Mouse (Mus musculus) kidney, embryonic 16.5 days (tissue): ENCODE measurements around the gene Rsph9. TPM values are rescaled to one million over a fixed set of nuclear protein-coding genes. Genes with fewer than 3 reads are reported as not detected.

Experiments
- ATAC-seq: fragments of 200-750 bp; cut with Nextera tagmentation; 2 replicates; pipeline ENCODE4 v1.8.0; 2017; ENCODE audit warnings: moderate TSS enrichment; ENCODE audit not compliant: low FRiP score, low TSS enrichment
- H3K27ac ChIP-seq: fragments of 300-500 bp; sonication (generic); 2 replicates; pipeline ENCODE4 v1.5.1; 2014; ENCODE audit warnings: low read length
- H3K27me3 ChIP-seq: fragments of 300-500 bp; sonication (generic); 2 replicates; pipeline ENCODE4 v1.6.1; 2014; ENCODE audit warnings: low read length, control low read depth, mixed read lengths; ENCODE audit not compliant: insufficient read depth
- H3K36me3 ChIP-seq: fragments of 300-500 bp; sonication (generic); 2 replicates; pipeline ENCODE4 v1.6.1; 2014; ENCODE audit warnings: low read length, control low read depth, mixed read lengths; ENCODE audit not compliant: insufficient read depth
- H3K4me1 ChIP-seq: fragments of 300-500 bp; sonication (generic); 2 replicates; pipeline ENCODE4 v1.6.1; 2014; ENCODE audit warnings: low read length, control low read depth, mixed read lengths; ENCODE audit not compliant: insufficient read depth
- H3K4me2 ChIP-seq: fragments of 300-500 bp; sonication (generic); replicated peaks from 2 replicates; pipeline ENCODE4 v1.6.1; 2014; ENCODE audit warnings: low read depth, low read length
- H3K4me3 ChIP-seq: fragments of 300-500 bp; sonication (generic); 2 replicates; pipeline ENCODE4 v1.5.1; 2014; ENCODE audit warnings: mild to moderate bottlenecking, low read length
- H3K9ac ChIP-seq: fragments of 300-500 bp; sonication (generic); replicated peaks from 2 replicates; pipeline ENCODE4 v1.6.1; 2014; ENCODE audit warnings: low read length
- H3K9me3 ChIP-seq: fragments of 300-500 bp; sonication (generic); 2 replicates; pipeline ENCODE4 v1.6.1; 2016; ENCODE audit warnings: low read length, control low read depth
- WGBS: fragments of 180-500 bp; shearing (Covaris S2); extraction: QIAGEN DNeasy Blood & Tissue Kit; methylation state at CpG from one replicate; pipeline ENCODE4 v1.1.7; 2014; 5-methylcytosine and 5-hydroxymethylcytosine counted together
- polyA plus RNA-seq: library from polyadenylated mRNA; unstranded; fragments of >200 nt; fragmentation: Nextera tagmentation; extraction: Ambion mirVana; gene quantifications from 2 replicates; pipeline ENCODE4 v1.2.1, GENCODE M21; 2015

Gene Rsph9
- polyA plus RNA-seq, 1 experiment from 2014 or later = 16.5 TPM

DNA sequence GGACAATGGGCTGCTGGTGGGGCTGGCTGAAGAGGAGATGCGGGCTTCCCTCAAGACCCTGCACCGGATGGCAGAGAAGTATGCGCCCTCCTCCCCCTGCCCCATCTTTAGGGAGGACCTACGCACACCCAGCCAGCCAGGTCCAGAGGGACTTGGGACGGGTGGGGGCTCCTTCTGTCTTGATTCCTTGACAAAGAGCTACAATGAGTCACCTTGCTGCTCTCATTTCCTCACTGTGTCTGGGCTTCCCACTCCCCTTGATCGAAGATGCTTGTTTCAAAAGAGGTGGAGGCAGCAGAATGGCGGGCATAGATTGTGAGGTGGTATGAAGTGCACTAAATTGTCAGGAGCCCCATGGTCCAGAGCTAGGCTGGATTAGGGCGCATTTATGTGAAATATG lies 20.3 kb upstream of the Rsph9 start:
- no peaks in the 10 kb centered on the region for H3K27me3 ChIP-seq
- peaks cover 26% of the 10 kb centered on the region for H3K4me1 ChIP-seq
- H3K9ac ChIP-seq = no peak overlapping the region
- H3K4me2 ChIP-seq = no peak overlapping the region
- ATAC-seq = no peak
- H3K4me3 ChIP-seq = no peak overlapping the region
- no peak overlapping the region for H3K27ac ChIP-seq
- WGBS = 93% methylated on average over 8 of the region's 8 CpGs
- no peaks in the 10 kb centered on the region for H3K9me3 ChIP-seq
- peaks cover 55% of the 10 kb centered on the region for H3K36me3 ChIP-seq

DNA sequence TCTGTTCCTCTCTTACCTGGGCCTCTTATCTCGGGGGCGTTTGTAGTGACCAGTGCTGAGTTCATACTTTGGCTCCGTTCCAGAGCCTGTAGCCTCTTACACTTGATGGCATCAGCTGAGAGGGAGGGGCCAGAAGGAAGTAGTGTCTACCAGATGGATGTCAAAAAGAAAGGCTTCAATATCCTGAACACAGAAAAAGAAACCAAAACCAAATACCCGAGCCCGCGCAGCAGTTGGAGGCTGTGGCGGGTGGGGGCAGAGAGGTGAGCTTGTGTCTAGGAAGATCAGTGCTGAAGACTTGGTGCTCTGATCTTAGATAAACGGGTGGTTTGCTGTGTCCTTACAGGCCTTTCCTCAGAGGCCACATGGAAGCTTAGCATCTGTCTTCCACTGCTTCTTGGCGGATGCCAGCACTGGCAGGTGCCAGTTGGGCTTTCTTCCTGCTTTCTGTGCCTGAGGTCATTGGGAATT lies 19.0 kb upstream of the Rsph9 start:
- Histone ChIP-seq H3K9me3 (no peaks in the 10 kb centered on the region), H3K4me1 (peaks cover 26% of the 10 kb centered on the region), H3K4me2 (peak overlapping the region; percentile 75), H3K4me3 (no peak overlapping the region), H3K9ac (no peak overlapping the region), H3K27me3 (no peaks in the 10 kb centered on the region), H3K27ac (peak overlapping the region; percentile 36), H3K36me3 (peaks cover 43% of the 10 kb centered on the region)
- whole genome bisulfite sequencing = 70% methylated on average over 9 of the region's 9 CpGs
- ATAC-seq = no peak

DNA sequence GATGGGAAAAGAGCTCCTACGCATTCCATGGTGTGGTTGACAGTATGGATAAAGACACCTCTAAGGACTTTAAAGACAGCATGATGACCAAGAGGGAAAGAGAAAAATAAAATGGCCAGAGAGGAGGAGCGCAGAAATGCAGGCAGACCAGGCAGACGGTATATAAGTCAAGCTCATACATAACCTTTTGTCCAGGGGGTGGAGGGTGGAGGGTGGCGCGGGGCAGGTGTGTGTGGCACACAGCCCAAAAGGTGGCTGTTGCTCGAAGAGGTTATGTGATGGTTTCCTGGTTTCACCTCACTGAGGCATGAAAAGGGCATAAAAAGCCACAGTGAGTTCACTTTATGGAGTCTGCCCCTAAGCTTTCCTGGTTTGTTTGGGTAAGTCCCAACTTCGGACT lies 18.5 kb upstream of the Rsph9 start:
- Histone ChIP-seq H3K27ac (peak overlapping the region; percentile 36; the same call in 1 of the 2 replicates), H3K9ac (no peak overlapping the region), H3K9me3 (no peaks in the 10 kb centered on the region), H3K27me3 (no peaks in the 10 kb centered on the region), H3K4me3 (no peak overlapping the region), H3K36me3 (peaks cover 39% of the 10 kb centered on the region), H3K4me1 (peaks cover 26% of the 10 kb centered on the region), H3K4me2 (peak overlapping the region; percentile 75; the same call in 1 of the 2 replicates)
- 78% methylated on average over 7 of the region's 7 CpGs for WGBS
- ATAC-seq = no peak

DNA sequence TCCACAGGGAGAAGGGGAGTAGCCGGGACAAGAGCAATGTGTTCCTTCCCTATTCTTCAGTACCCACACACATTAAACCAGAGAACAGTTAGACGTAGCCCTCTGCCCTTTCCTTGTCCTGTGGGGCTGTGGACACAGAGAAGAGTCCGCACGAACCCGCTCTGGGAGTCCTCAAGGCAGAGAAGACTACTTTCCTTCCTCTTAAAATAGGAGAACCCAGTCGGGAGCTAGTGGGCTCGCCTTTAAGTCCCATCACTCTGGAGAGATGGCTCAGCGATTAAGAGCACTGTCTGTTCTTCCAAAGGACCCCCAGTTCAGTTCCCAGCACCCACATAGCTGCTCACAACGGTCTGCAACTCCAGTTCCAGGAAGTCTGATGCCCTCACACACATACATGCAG lies 17.7 kb upstream of the Rsph9 start:
- Histone ChIP-seq H3K27ac (peak overlapping the region; percentile 83), H3K4me1 (peaks cover 26% of the 10 kb centered on the region), H3K9me3 (no peaks in the 10 kb centered on the region), H3K27me3 (no peaks in the 10 kb centered on the region), H3K4me2 (peak overlapping the region; percentile 75), H3K9ac (peak overlapping the region; percentile 85), H3K4me3 (peak overlapping the region; percentile 78), H3K36me3 (peaks cover 31% of the 10 kb centered on the region)
- no peak for ATAC-seq
- 42% methylated on average over 9 of the region's 9 CpGs for WGBS

DNA sequence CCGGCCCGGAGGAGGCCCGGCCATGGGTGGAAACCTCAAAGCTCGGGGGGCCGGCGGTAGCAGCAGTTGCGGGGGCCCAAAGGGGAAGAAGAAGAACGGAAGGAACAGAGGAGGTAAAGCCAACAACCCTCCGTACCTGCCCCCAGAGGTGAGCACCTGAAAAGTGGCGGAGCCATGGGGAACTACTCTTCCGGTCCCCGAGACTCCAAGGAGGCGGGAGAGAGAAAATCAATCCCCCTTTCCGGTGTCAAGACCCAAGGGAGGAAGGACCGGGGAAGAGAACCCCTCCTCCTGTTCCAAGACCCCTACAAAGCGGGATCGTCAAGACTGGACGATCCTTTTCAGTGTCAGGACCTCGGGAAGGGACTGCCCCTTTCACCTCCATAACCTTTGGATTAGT lies 17.2 kb upstream of the Rsph9 start:
- Histone ChIP-seq H3K4me2 (peak overlapping the region; percentile 75), H3K4me3 (peak overlapping the region; percentile 78), H3K4me1 (peaks cover 26% of the 10 kb centered on the region), H3K27ac (peak overlapping the region; percentile 83), H3K9me3 (no peaks in the 10 kb centered on the region), H3K36me3 (peaks cover 25% of the 10 kb centered on the region), H3K27me3 (no peaks in the 10 kb centered on the region), H3K9ac (peak overlapping the region; percentile 85)
- WGBS = under 1% methylated on average over 19 of the region's 19 CpGs
- ATAC-seq = peak; percentile 8; the same call in 1 of the 2 replicates

DNA sequence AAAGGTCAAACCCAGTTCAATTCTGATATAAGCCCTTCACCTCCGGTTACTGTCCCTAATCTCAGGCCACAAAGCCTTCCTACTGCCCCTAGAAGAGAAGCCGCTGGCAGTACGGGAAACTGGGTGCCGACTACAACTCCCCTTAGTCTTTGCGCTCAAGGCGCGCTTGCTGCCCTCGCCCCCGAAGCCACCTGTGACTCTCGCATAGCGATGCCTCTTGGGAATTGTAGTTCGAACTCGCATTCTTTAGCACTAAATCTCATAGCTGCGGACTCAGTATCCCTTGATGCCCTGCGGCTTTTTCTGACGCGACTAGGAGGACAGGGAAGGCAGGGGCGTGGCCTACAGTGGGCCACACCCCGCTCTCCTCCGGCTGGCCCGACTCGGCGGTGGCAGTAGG lies 16.7 kb upstream of the Rsph9 start, which contains the start of gene Gtpbp2:
TSS of gene Gtpbp2 (plus strand) at position 347 of the 400 bp plus-strand sequence.
- Histone ChIP-seq H3K4me2 (peak within 1 kb of the TSS; percentile 77), H3K27ac (peak within 1 kb of the TSS; percentile 89), H3K9me3 (no peaks in the 10 kb centered on the region), H3K9ac (peak within 1 kb of the TSS; percentile 85), H3K27me3 (no peaks in the 10 kb centered on the region), H3K36me3 (peaks cover 20% of the 10 kb centered on the region), H3K4me3 (peak within 1 kb of the TSS; percentile 78), H3K4me1 (peaks cover 26% of the 10 kb centered on the region)
- ATAC-seq = peak; percentile 94
- under 1% methylated on average over 19 of the region's 23 CpGs for WGBS

DNA sequence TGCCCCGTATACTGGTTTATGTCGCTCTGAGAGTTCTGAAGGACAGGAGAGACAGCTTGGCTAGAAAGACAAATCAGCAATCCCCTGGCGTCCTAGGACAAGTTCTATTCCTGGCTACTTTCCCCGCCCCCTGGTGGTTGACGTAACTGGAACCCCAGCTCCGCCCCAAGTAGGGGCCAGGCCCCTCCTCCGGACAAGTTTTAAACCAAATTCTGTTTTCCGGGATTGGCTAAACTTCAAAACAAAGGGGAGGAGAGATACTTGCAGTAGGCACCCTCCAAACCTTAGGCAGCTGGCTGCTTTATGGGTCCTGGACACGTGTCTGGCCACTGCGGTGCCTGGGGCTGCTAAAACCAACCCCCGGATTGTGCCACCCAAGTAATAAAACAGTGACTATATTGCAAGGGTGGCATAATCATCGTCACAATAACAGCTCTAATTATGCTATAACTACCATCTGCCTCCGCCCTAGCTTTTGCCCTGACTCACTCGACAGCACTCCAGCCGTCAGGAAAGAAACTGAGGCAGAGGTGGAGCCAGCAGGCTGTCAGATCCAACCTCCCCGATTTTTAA lies 16.2 kb upstream of the Rsph9 start:
- Histone ChIP-seq H3K9ac (peak overlapping the region; percentile 73), H3K4me3 (peak overlapping the region; percentile 78), H3K4me1 (peaks cover 26% of the 10 kb centered on the region), H3K4me2 (peak overlapping the region; percentile 77), H3K27ac (peak overlapping the region; percentile 89), H3K27me3 (no peaks in the 10 kb centered on the region), H3K36me3 (peaks cover 15% of the 10 kb centered on the region), H3K9me3 (no peaks in the 10 kb centered on the region)
- 0% methylated on average over 16 of the region's 16 CpGs for WGBS
- peak; percentile 80 for ATAC-seq

DNA sequence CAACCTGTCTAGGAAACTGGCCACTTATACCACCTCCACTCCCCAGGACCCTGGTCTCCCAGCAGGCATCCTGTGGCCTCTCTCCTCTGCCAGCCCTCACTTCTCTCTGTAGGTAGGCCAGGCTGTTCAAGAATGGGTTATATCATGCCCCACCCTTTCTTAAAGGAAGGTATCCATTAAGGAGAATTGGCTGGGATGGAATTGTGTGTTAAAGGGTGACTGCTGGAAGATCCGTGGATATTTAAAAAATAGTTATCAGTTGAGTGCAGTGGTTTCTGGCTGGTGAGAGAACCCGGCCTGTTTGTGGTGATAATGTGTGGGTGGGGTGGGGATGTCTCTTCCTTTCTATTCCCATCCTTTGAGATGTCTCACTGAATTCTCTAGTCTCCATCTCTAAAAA lies 15.2 kb upstream of the Rsph9 start:
- ATAC-seq = no peak
- 55% methylated on average over 2 of the region's 2 CpGs for WGBS
- no peak overlapping the region; the same call in 1 of the 2 replicates for H3K27ac ChIP-seq
- H3K9me3 ChIP-seq = no peaks in the 10 kb centered on the region
- no peaks in the 10 kb centered on the region for H3K27me3 ChIP-seq
- peaks cover 26% of the 10 kb centered on the region for H3K4me1 ChIP-seq
- no peak overlapping the region for H3K4me2 ChIP-seq
- H3K4me3 ChIP-seq = no peak overlapping the region
- no peak overlapping the region for H3K9ac ChIP-seq
- peaks cover 7% of the 10 kb centered on the region for H3K36me3 ChIP-seq

DNA sequence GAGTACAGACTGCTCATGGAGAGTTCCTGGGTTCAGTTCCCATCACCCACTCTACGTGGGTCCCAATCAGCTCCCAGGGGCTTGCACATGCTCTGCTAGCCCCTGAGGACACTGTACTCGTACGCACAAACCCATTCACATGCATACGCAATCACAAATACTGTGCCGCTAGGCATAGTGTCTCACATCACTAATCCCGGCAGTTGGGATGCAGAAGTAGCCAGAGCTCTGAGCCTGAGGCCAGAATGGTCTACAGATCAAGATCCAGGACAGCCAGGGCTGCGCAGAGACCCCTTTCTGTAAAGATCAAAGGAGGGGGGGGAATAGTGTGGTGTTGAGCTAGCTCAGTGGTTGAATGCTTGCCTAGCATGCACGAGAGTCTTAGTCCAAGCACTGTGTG lies 13.1 kb upstream of the Rsph9 start:
- H3K4me2 ChIP-seq = no peak overlapping the region
- WGBS = 74% methylated on average over 8 of the region's 8 CpGs
- H3K9ac ChIP-seq = no peak overlapping the region
- H3K27me3 ChIP-seq = no peaks in the 10 kb centered on the region
- no peak overlapping the region for H3K27ac ChIP-seq
- no peaks in the 10 kb centered on the region for H3K9me3 ChIP-seq
- no peak for ATAC-seq
- H3K4me1 ChIP-seq = peaks cover 17% of the 10 kb centered on the region
- no peak overlapping the region for H3K4me3 ChIP-seq
- no peaks in the 10 kb centered on the region for H3K36me3 ChIP-seq

DNA sequence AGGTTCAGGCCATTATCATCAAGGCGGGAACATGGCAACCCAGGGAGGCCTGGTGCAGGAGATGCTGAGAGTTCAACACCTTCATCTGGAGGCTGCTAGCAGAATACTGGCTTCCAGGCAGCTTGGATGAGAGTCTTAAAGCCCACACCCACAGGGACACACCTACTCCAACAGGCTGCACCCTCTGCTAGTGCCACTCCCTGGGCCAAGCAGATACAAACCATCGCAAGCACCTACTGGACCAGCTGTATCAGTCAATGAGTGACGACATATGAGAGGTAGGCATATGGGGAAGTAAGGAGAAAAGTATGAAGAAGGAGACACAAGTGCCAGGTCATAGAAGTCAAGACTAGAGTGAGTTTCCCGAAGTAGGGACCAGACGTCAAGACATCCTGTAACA lies 12.7 kb upstream of the Rsph9 start:
- 71% methylated on average over 5 of the region's 5 CpGs for WGBS
- H3K9me3 ChIP-seq = no peaks in the 10 kb centered on the region

More for the DNA sequence above, 12.7 kb upstream of the Rsph9 start:
- Histone ChIP-seq H3K9ac (no peak overlapping the region), H3K4me3 (no peak overlapping the region), H3K36me3 (0 out of 2 replicates have a peak, but pooled peaks cover 1% of the 10 kb centered on the region), H3K4me1 (peaks cover 15% of the 10 kb centered on the region), H3K4me2 (no peak overlapping the region), H3K27ac (no peak overlapping the region), H3K27me3 (no peaks in the 10 kb centered on the region)
- ATAC-seq = no peak
